Mouse (Mus musculus) kidney, postnatal 0 days (tissue): Measurements from ENCODE around the gene Ift140. TPM values are rescaled to one million over a fixed set of nuclear protein-coding genes. Genes with fewer than 3 reads are reported as not detected.
"Not testable (repeated sequence)": the region's sequence is repeated elsewhere in the genome, so short reads cannot be mapped to it uniquely, and the experiment has no call there.

ENCODE experiments used
- ATAC-seq: fragments of 200-750 bp; cut with Nextera tagmentation; replicated peaks from 2 replicates; pipeline ENCODE4 v1.8.0; 2017; ENCODE audit warnings: low read depth, moderate number of reproducible peaks, moderate TSS enrichment, moderate library complexity; ENCODE audit not compliant: low FRiP score
- DNase-seq: peaks from one replicate; pipeline ENCODE4 v3.0.0-alpha.2; 2016; ENCODE audit warnings: low spot score
- H3K27ac ChIP-seq: fragments of 300-500 bp; sonication (generic); 2 replicates; pipeline ENCODE4 v1.5.1; 2014; ENCODE audit warnings: mild to moderate bottlenecking
- H3K27me3 ChIP-seq: fragments of 300-500 bp; sonication (generic); 2 replicates; pipeline ENCODE4 v1.6.1; 2014; ENCODE audit warnings: low read length, mixed read lengths; ENCODE audit not compliant: insufficient read depth
- H3K36me3 ChIP-seq: fragments of 300-500 bp; sonication (generic); 2 replicates; pipeline ENCODE4 v1.6.1; 2014; ENCODE audit warnings: low read length, mixed read lengths; ENCODE audit not compliant: insufficient read depth
- H3K4me1 ChIP-seq: fragments of 300-500 bp; sonication (generic); replicated peaks from 2 replicates; pipeline ENCODE4 v1.6.1; 2014; ENCODE audit warnings: antibody characterized with exemption, low read length, mixed read lengths; ENCODE audit not compliant: insufficient read depth
- H3K4me2 ChIP-seq: fragments of 300-500 bp; sonication (generic); 2 replicates; pipeline ENCODE4 v1.6.1; 2014; ENCODE audit warnings: mild to moderate bottlenecking, low read length, moderate library complexity, mixed read lengths
- H3K4me3 ChIP-seq: fragments of 300-500 bp; sonication (generic); replicated peaks from 2 replicates; pipeline ENCODE4 v1.5.1; 2014; ENCODE audit warnings: low read depth, low read length
- H3K9ac ChIP-seq: fragments of 300-500 bp; sonication (generic); 2 replicates; pipeline ENCODE4 v1.6.1; 2014; ENCODE audit warnings: low read depth, low read length
- H3K9me3 ChIP-seq: fragments of 300-500 bp; sonication (generic); replicated peaks from 2 replicates; pipeline ENCODE4 v1.6.1; 2016; ENCODE audit warnings: low read length, inconsistent platforms, mixed read lengths
- CTCF ChIP-seq: IDR thresholded peaks from 2 replicates; pipeline ENCODE4 v1.5.1; 2016; ENCODE audit warnings: antibody characterized with exemption, low read depth, mild to moderate bottlenecking, moderate library complexity
- WGBS: fragments of 180-500 bp; shearing (Covaris S2); extraction: QIAGEN DNeasy Blood & Tissue Kit; methylation state at CpG from one replicate; pipeline ENCODE4 v1.1.7; 2014; 5-methylcytosine and 5-hydroxymethylcytosine counted together
- polyA plus RNA-seq: library from polyadenylated mRNA; unstranded; fragments of >200 nt; fragmentation: Nextera tagmentation; extraction: Ambion mirVana; gene quantifications from 2 replicates; pipeline ENCODE4 v1.2.1, GENCODE M21; 2015

Ift140 gene
- polyA plus RNA-seq, 1 experiment from 2014 or later = 10.1 TPM

GRCm38 (mm10) chr17:25120406-25120805 lies 104.5 kb downstream of the Ift140 start, which contains the start of gene Ptx4:
Gene Ptx4 (plus strand): TSS chr17:25120760.
- DNase-seq = no peak
- Histone ChIP-seq H3K27ac (no peak within 1 kb of the TSS), H3K4me1 (no peaks in the 10 kb centered on the region), H3K9ac (0 out of 2 replicates have a peak within 1 kb of the TSS, but pooled peaks have one; percentile 2), H3K36me3 (no peaks in the 10 kb centered on the region), H3K9me3 (no peaks in the 10 kb centered on the region), H3K4me2 (no peak within 1 kb of the TSS), H3K27me3 (no peaks in the 10 kb centered on the region), H3K4me3 (no peak within 1 kb of the TSS)
- no peak for ATAC-seq
- TF ChIP-seq CTCF = no peak
- 27% methylated on average over 3 of the region's 3 CpGs for WGBS

- 27% methylated on average over 7 of the region's 7 CpGs for WGBS
- peak; percentile 43 for TF ChIP-seq CTCF
These were observed 108.1 kb downstream of the Ift140 start for GRCm38 (mm10) chr17:25123979-25124378.

DNA sequence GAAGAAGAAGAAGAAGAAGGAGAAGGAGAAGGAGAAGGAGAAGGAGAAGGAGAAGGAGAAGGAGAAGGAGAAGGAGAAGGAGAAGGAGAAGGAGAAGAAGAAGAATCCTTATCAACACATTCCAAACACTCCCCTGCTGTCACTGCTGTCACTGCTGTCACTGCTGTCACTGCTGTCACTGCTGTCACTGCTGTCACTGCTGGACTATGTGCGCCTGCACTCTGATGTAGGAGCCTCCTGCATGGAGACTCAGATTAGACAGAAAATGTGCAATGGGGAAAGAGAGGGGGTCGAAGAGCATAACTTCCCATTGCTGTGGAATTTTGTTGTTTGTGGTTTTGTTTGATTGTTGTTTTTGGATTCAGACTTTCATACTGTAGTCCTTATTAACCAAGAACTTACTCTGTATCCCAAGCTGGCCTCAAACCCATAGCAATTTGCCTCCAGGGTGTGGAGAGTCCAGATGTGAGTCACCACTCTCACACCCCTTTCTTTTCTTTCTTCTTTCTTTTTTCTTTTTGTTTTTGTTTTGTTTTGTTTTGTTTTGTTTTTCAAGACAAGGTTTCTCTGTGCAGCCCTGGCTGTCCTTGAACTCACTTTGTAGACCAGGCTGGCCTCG lies 109.7 kb downstream of the Ift140 start:
- not testable (repeated sequence) for DNase-seq, H3K9ac ChIP-seq, ATAC-seq, H3K27ac ChIP-seq, H3K27me3 ChIP-seq, H3K4me3 ChIP-seq, H3K4me2 ChIP-seq, H3K9me3 ChIP-seq, H3K36me3 ChIP-seq, H3K4me1 ChIP-seq
- 66% methylated on average over 3 of the region's 3 CpGs for WGBS

More at GRCm38 (mm10) chr17:25123979-25124378, 108.1 kb downstream of the Ift140 start:
- Histone ChIP-seq H3K4me3 (no peak overlapping the region), H3K9me3 (no peaks in the 10 kb centered on the region), H3K27ac (no peak overlapping the region), H3K4me1 (no peaks in the 10 kb centered on the region), H3K4me2 (no peak overlapping the region), H3K9ac (no peak overlapping the region), H3K27me3 (no peaks in the 10 kb centered on the region), H3K36me3 (no peaks in the 10 kb centered on the region)
- ATAC-seq = no peak
- DNase-seq = no peak

DNA sequence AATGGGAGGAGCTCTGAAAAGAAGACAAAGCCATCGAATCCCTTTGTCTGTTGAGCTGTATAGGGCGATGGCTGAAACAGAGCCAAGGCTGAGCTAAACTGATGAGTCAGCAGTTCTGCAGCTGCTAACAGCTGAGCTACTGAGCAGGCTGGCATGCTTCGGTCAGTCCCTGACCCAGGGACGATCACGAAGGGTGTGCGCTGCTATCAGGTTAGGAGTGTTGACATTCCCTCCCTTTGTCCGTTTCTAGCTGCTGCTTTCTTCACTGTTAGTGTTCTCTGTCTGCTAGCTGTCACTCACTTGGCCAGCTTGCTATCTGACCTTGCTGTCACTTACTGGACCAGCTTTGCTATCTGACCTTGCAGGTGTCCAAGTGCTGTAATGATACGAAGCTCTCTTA lies 111.2 kb downstream of the Ift140 start:
- Histone ChIP-seq H3K27me3 (no peaks in the 10 kb centered on the region), H3K27ac (no peak overlapping the region), H3K9ac (no peak overlapping the region), H3K4me1 (no peaks in the 10 kb centered on the region), H3K9me3 (no peaks in the 10 kb centered on the region), H3K4me2 (no peak overlapping the region), H3K36me3 (no peaks in the 10 kb centered on the region), H3K4me3 (no peak overlapping the region)
- WGBS = 52% methylated on average over 8 of the region's 8 CpGs
- TF ChIP-seq CTCF = no peak
- DNase-seq = no peak
- no peak for ATAC-seq

- 69% methylated on average over 9 of the region's 9 CpGs for WGBS
- H3K27me3 ChIP-seq = no peaks in the 10 kb centered on the region
- no peak overlapping the region for H3K27ac ChIP-seq
- H3K36me3 ChIP-seq = no peaks in the 10 kb centered on the region
- no peaks in the 10 kb centered on the region for H3K4me1 ChIP-seq
- no peaks in the 10 kb centered on the region for H3K9me3 ChIP-seq
- TF ChIP-seq CTCF = no peak
- no peak overlapping the region for H3K9ac ChIP-seq
- no peak overlapping the region for H3K4me2 ChIP-seq
- ATAC-seq (no peak), DNase-seq (no peak)
- H3K4me3 ChIP-seq = no peak overlapping the region
These were observed 111.8 kb downstream of the Ift140 start for GRCm38 (mm10) chr17:25127681-25128080.

DNA sequence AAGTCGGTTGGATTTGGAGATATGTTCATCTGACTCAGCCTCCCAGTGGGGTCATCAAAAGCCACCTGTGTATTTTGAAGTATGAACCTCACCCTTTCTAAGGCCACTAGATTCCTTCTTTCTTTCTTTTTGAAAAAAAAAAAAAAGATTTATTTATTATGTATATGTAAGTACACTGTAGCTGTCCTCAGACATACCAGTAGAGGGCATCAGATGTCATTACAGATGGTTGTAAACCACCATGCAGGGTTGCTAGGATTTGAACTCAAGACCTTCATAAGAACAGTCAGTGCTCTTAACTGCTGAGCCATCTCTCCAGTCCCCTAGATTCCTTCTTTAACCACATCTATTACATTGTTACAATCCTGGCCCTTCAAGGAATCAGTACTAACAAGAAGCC lies 114.2 kb downstream of the Ift140 start:
- DNase-seq = no peak
- 0 out of 2 replicates have a peak, but pooled peaks have one; percentile 23 for TF ChIP-seq CTCF

More for the DNA sequence above, 114.2 kb downstream of the Ift140 start:
- Histone ChIP-seq H3K4me2 (no peak overlapping the region), H3K9ac (no peak overlapping the region), H3K9me3 (no peaks in the 10 kb centered on the region), H3K36me3 (no peaks in the 10 kb centered on the region), H3K27ac (no peak overlapping the region), H3K27me3 (no peaks in the 10 kb centered on the region), H3K4me1 (peaks cover 2% of the 10 kb centered on the region; the same call in 1 of the 2 replicates), H3K4me3 (no peak overlapping the region)
- ATAC-seq = no peak
- WGBS = 80% methylated on average over 1 of the region's 1 CpGs
